Mouse (Mus musculus) stomach, embryonic 16.5 days (tissue): ENCODE results near the gene Ap5z1. TPM values are rescaled to one million over a fixed set of nuclear protein-coding genes. Genes with fewer than 3 reads are reported as not detected.

Experiments used
- ATAC-seq: fragments of 200-750 bp; cut with Nextera tagmentation; 2 replicates; pipeline ENCODE4 v1.8.0; 2017; ENCODE audit warnings: moderate number of reproducible peaks, moderate TSS enrichment; ENCODE audit not compliant: insufficient read depth, low FRiP score
- H3K27ac ChIP-seq: fragments of 300-500 bp; sonication (generic); 2 replicates; pipeline ENCODE4 v1.5.1; 2014; ENCODE audit warnings: low read length
- H3K27me3 ChIP-seq: fragments of 300-500 bp; sonication (generic); 2 replicates; pipeline ENCODE4 v1.6.1; 2014; ENCODE audit warnings: low read length, control low read depth, mixed read lengths; ENCODE audit not compliant: control insufficient read depth, insufficient read depth
- H3K36me3 ChIP-seq: fragments of 300-500 bp; sonication (generic); 2 replicates; pipeline ENCODE4 v1.6.1; 2014; ENCODE audit warnings: low read length; ENCODE audit not compliant: control insufficient read depth, insufficient read depth
- H3K4me1 ChIP-seq: fragments of 300-500 bp; sonication (generic); 2 replicates; pipeline ENCODE4 v1.6.1; 2014; ENCODE audit warnings: low read length, control low read depth, mixed read lengths; ENCODE audit not compliant: control insufficient read depth, insufficient read depth
- H3K4me2 ChIP-seq: fragments of 300-500 bp; sonication (generic); 2 replicates; pipeline ENCODE4 v1.6.1; 2014; ENCODE audit warnings: low read depth, low read length, mixed read lengths
- H3K4me3 ChIP-seq: fragments of 300-500 bp; sonication (generic); replicated peaks from 2 replicates; pipeline ENCODE4 v1.5.1; 2014; ENCODE audit warnings: mild to moderate bottlenecking, low read length
- H3K9ac ChIP-seq: fragments of 300-500 bp; sonication (generic); 2 replicates; pipeline ENCODE4 v1.6.1; 2014; ENCODE audit warnings: low read length
- H3K9me3 ChIP-seq: fragments of 300-500 bp; sonication (generic); replicated peaks from 2 replicates; pipeline ENCODE4 v1.6.1; 2016; ENCODE audit warnings: low read length, control low read depth; ENCODE audit not compliant: control insufficient read depth
- WGBS: fragments of 180-500 bp; shearing (Covaris S2); extraction: QIAGEN DNeasy Blood & Tissue Kit; methylation state at CpG from one replicate; pipeline ENCODE4 v1.1.7; 2014; 5-methylcytosine and 5-hydroxymethylcytosine counted together
- polyA plus RNA-seq: library from polyadenylated mRNA; unstranded; fragments of >200 nt; fragmentation: Nextera tagmentation; extraction: Ambion mirVana; gene quantifications from 2 replicates; pipeline ENCODE4 v1.2.1, GENCODE M21; 2015

Ap5z1 gene
- polyA plus RNA-seq, 1 experiment from 2014 or later, result 10.4 TPM

GRCm38 (mm10) chr5:142434052-142434451 lies 29.7 kb upstream of the Ap5z1 start:
- 87% methylated on average over 5 of the region's 5 CpGs for WGBS

GRCm38 (mm10) chr5:142435736-142436135 lies 28.0 kb upstream of the Ap5z1 start:
- H3K27me3 ChIP-seq, result no peaks in the 10 kb centered on the region
- H3K27ac ChIP-seq, result no peak overlapping the region
- no peak for ATAC-seq
- H3K4me1 ChIP-seq, result peaks cover 39% of the 10 kb centered on the region
- no peak overlapping the region for H3K4me2 ChIP-seq
- H3K4me3 ChIP-seq, result no peak overlapping the region
- 96% methylated on average over 15 of the region's 15 CpGs for WGBS
- no peaks in the 10 kb centered on the region for H3K9me3 ChIP-seq
- no peak overlapping the region for H3K9ac ChIP-seq
- peaks cover 13% of the 10 kb centered on the region; the same call in 1 of the 2 replicates for H3K36me3 ChIP-seq

More at GRCm38 (mm10) chr5:142434052-142434451, 29.7 kb upstream of the Ap5z1 start:
- no peak for ATAC-seq
- Histone ChIP-seq H3K9me3 (no peaks in the 10 kb centered on the region), H3K9ac (no peak overlapping the region), H3K4me1 (peaks cover 33% of the 10 kb centered on the region), H3K36me3 (peaks cover 13% of the 10 kb centered on the region; the same call in 1 of the 2 replicates), H3K4me3 (no peak overlapping the region), H3K27me3 (no peaks in the 10 kb centered on the region), H3K27ac (no peak overlapping the region), H3K4me2 (no peak overlapping the region)

GRCm38 (mm10) chr5:142438380-142438938 lies 25.3 kb upstream of the Ap5z1 start:
- no peak for ATAC-seq
- Histone ChIP-seq H3K4me3 (no peak overlapping the region), H3K27me3 (no peaks in the 10 kb centered on the region), H3K27ac (0 out of 2 replicates have a peak overlapping the region, but pooled peaks have one; percentile 3), H3K4me2 (no peak overlapping the region), H3K9ac (no peak overlapping the region), H3K4me1 (peaks cover 43% of the 10 kb centered on the region), H3K36me3 (peaks cover 13% of the 10 kb centered on the region; the same call in 1 of the 2 replicates), H3K9me3 (no peaks in the 10 kb centered on the region)
- WGBS, result 90% methylated on average over 16 of the region's 16 CpGs

GRCm38 (mm10) chr5:142439911-142440432 lies 23.8 kb upstream of the Ap5z1 start:
- Histone ChIP-seq H3K9me3 (no peaks in the 10 kb centered on the region), H3K4me1 (peaks cover 53% of the 10 kb centered on the region), H3K4me3 (peak overlapping the region; percentile 35), H3K27me3 (no peaks in the 10 kb centered on the region), H3K27ac (peak overlapping the region; percentile 100), H3K4me2 (peak overlapping the region; percentile 55), H3K9ac (peak overlapping the region; percentile 72), H3K36me3 (peaks cover 13% of the 10 kb centered on the region; the same call in 1 of the 2 replicates)
- 2% methylated on average over 12 of the region's 12 CpGs for WGBS
- peak; percentile 35 for ATAC-seq

- Histone ChIP-seq H3K27ac (peak overlapping the region; percentile 100), H3K9me3 (no peaks in the 10 kb centered on the region), H3K4me3 (peak overlapping the region; percentile 35), H3K9ac (peak overlapping the region; percentile 72), H3K4me2 (peak overlapping the region; percentile 55), H3K4me1 (peaks cover 59% of the 10 kb centered on the region), H3K27me3 (no peaks in the 10 kb centered on the region), H3K36me3 (peaks cover 7% of the 10 kb centered on the region; the same call in 1 of the 2 replicates)
- ATAC-seq, result peak; percentile 96
- 0% methylated on average over 19 of the region's 19 CpGs for whole genome bisulfite sequencing
Measured at GRCm38 (mm10) chr5:142440451-142441147, 23.1 kb upstream of the Ap5z1 start.

- Histone ChIP-seq H3K27me3 (no peaks in the 10 kb centered on the region), H3K36me3 (no peaks in the 10 kb centered on the region), H3K4me2 (peak overlapping the region; percentile 55), H3K9me3 (no peaks in the 10 kb centered on the region), H3K9ac (peak overlapping the region; percentile 72), H3K4me1 (peaks cover 63% of the 10 kb centered on the region), H3K4me3 (peak overlapping the region; percentile 35), H3K27ac (peak overlapping the region; percentile 100)
- WGBS, result 45% methylated on average over 22 of the region's 22 CpGs
- ATAC-seq, result no peak
Measured at GRCm38 (mm10) chr5:142441332-142442044, 22.3 kb upstream of the Ap5z1 start.

- Histone ChIP-seq H3K4me1 (peaks cover 63% of the 10 kb centered on the region), H3K4me3 (no peak overlapping the region), H3K9ac (peak overlapping the region; percentile 72; the same call in 1 of the 2 replicates), H3K4me2 (peak overlapping the region; percentile 55), H3K9me3 (no peaks in the 10 kb centered on the region), H3K27ac (peak overlapping the region; percentile 100), H3K27me3 (no peaks in the 10 kb centered on the region), H3K36me3 (no peaks in the 10 kb centered on the region)
- WGBS, result 77% methylated on average over 7 of the region's 7 CpGs
- no peak for ATAC-seq
Measured at GRCm38 (mm10) chr5:142442045-142442440, 21.7 kb upstream of the Ap5z1 start.

- Histone ChIP-seq H3K27ac (peak overlapping the region; percentile 21; the same call in 1 of the 2 replicates), H3K27me3 (no peaks in the 10 kb centered on the region), H3K4me1 (peaks cover 58% of the 10 kb centered on the region), H3K36me3 (no peaks in the 10 kb centered on the region), H3K9ac (0 out of 2 replicates have a peak overlapping the region, but pooled peaks have one; percentile 5), H3K4me3 (no peak overlapping the region), H3K9me3 (no peaks in the 10 kb centered on the region), H3K4me2 (no peak overlapping the region)
- ATAC-seq, result no peak
- whole genome bisulfite sequencing, result 67% methylated on average over 15 of the region's 15 CpGs
Measured at GRCm38 (mm10) chr5:142443514-142443913, 20.2 kb upstream of the Ap5z1 start.
